Mouse (Mus musculus) layer of hippocampus, postnatal 10 days (tissue): ENCODE measurements around the gene Ece2. TPM values are rescaled to one million over a fixed set of nuclear protein-coding genes. Genes with fewer than 3 reads are reported as not detected.
"Not testable (repeated sequence)": the region's sequence is repeated elsewhere in the genome, so short reads cannot be mapped to it uniquely, and the experiment has no call there.

Source experiments
- DNase-seq, 2 experiments: peaks; one replicate each; pipeline ENCODE4 v3.0.0; 2021; ENCODE audit warnings: low spot score in 2 of 2
- total RNA-seq, 2 experiments: library from RNA; stranded (reverse); gene quantifications; 2 replicates each; pipeline ENCODE4 v1.2.3; 2021

Gene Ece2
- total RNA-seq, 2 experiments from 2014 or later: 29.5 to 33.8 TPM

DNA sequence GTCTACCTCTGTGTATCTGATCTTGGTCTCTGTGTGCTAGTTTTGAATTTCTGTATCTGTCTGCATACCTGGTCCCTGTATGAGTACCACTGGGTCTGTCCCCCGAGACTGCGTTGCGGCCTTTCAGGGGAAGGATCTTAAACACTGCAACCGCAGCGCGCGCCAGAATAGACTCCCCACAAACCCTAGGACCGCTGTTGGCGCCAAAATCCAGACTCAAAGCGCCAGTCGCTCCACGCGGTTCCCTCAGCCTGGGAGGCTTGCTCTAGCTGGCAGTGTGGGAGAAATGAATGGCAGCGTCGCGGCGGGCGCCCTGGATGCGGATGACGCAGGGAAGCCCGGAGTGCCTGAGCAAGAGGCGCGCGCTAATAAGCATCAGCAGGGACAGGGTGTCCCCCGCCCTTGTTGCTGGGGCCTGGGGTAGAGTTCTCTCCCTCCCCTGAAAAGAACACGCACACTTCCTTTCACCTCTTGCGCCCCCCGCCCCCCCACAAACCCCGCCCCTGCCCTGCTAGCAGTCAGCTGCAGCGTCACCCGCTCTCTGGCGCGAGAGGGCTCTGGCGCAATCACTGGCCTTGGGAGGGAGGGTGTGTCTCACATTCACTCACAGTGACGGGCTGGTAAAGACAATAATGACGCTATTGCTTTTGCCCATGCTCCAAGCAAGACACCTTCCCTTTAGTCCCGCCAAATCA, 7.5 kb upstream of the Ece2 start:
- DNase-seq: peak; percentile 58 to 65

DNA sequence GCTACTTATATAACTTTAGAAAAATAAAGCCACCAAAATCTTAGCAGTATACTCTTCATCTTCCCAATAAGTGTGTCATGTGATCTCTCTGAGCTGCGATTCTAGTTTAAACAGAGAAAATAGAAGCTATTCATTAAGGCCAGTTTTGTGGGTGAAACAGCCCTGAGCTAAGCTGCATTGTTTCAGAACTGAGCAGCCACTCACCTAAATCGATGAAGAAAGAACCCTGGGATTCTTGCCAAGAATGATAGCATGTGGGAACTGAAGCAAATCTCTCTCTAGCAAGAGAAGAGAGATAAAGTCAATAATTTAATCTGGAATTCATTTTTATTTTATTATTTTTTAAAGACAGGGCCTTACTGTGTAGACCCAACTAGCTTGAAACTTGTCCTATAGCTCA, 6.4 kb upstream of the Ece2 start:
- no peak for DNase-seq

DNA sequence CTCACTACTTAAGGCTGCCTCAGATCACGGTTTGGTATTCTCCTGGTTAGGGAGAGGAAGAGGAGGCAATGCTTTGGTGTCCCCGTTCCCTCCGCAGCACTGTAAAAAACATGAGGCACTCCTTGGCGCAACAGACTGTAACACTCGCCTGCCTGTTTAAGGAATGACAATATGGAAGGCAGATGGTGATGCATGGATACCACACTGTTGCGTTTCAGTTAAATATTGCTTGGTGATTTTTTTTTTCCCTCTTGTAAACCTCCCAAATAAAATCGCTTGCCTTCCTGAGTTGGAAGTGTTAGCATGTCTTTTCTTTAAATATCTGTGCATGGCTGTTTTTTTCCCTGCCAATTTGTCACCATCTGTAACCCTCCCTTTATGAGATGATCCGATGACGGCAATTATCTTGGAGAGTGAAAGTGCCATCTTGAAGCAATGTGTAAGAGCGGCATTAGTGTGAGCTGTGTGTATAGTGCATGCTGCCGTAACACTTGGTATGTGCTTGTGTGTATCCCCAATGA, 697 bp upstream of the Ece2 start:
- peak in 1 of 2 experiments; percentile 30 for DNase-seq

- no peak for DNase-seq
Observed at GRCm38 (mm10) chr16:20637410-20637809, 7.8 kb downstream of the Ece2 start.

GRCm38 (mm10) chr16:20638367-20638766, 8.7 kb downstream of the Ece2 start:
- peak; percentile 76 to 82 for DNase-seq

DNA sequence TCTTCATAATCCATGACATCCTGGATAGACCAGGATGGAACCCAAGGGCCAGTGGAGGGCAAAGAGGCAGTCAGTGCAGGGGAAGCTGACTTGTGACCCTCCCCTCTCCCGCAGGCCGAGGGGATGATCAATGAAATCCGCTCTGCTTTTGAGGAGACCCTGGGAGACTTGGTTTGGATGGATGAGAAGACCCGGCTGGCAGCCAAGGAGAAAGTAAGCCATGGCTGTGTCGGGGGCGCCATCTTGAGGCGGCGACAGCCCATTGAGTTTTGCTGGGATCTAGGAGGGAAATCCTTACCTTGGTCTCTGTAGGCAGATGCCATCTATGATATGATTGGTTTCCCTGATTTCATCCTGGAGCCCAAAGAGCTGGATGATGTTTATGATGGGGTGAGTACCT, 12.5 kb downstream of the Ece2 start:
- peak; percentile 83 to 88 for DNase-seq

- DNase-seq: no peak
Observed at GRCm38 (mm10) chr16:20643911-20644310, 14.3 kb downstream of the Ece2 start.

DNA sequence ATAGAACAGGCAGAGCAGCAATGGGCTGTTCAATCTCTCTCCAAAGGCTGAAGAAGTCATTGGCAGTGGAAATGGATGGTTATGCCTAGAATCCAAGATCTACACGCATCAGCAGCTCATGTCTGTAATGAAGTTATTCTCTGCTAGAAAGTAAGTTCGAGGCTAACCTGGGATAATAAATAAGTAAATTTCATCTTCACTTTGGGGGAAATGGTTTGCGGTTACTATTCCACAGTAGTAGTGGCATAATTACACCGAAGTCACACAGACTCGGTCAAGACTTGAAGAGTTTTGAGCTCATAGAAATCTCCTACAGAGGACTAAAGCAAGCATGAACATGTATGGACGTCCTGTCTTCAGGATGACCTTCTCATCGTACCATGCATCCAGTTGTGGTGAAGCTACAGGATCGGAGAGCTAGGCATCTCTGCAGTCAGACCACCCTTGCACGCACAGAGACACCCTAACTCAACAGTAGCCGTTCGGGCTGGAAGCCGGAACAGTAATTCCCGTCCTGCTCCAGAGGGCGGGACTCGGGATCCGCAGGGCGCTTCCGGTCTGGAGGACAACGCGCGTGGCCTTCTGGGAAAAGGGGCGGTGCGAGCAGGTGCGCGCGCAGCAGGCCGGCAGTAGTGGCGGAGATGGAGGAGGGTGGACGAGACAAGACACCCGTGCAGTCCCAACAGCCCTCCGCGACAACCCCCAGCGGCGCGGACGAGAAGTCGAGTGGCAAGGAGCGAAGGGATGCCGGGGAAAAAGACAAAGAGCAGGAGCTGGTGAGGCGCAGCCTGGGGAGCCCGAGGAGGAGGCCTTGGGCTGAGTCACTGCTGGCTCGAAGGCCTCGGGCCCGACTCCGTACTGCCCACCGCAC, 21.7 kb downstream of the Ece2 start, which contains the start of gene Psmd2:
Psmd2 (plus strand) TSS at position 577 of the 871 bp plus-strand sequence.
- DNase-seq: peak; percentile 96 to 98

- no peak for DNase-seq
Observed at GRCm38 (mm10) chr16:20651947-20652310, 22.3 kb downstream of the Ece2 start.

- no peak for DNase-seq
Observed at GRCm38 (mm10) chr16:20653315-20653714, 23.7 kb downstream of the Ece2 start.

DNA sequence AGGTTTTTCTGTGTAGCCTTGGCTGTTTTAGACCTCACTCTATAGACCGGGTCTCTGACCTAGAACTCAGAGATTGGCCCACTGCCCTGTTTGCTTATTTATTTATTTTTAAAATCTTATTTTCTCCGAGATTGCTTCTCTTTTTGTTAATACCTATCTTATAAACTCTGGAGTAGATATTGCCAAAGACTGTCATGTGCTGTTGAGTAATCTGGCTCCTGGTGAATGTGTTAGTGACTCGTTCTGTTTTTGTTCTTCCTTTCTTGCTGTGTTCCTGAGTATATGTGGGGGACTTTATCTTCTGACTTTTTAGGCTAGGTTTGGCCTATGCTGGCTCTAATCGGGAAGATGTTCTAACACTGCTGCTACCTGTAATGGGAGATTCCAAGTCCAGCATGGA, 28.0 kb downstream of the Ece2 start:
- no peak for DNase-seq

DNA sequence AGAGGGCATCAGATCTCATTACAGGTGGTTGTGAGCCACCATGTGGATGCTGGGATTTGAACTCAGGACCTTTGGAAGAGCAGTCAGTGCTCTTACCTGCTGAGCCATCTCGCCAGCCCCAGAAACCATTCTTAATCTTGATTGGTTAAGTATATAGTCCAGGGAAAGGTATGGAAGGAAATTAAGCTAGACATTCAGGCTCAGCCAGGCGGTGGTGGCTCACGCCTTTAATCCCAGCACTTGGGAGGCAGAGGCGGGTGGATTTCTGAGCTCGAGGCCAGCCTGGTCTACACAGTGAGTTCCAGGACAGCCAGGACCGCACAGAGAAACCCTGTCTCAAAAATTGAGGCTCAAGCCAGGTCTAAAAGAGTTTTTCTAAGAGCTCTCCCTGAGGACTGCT, 38.4 kb downstream of the Ece2 start, which contains the start of gene Eif4g1:
Eif4g1 (plus strand) TSS at position 301 of the 400 bp plus-strand sequence.
- not testable (repeated sequence) for DNase-seq

DNA sequence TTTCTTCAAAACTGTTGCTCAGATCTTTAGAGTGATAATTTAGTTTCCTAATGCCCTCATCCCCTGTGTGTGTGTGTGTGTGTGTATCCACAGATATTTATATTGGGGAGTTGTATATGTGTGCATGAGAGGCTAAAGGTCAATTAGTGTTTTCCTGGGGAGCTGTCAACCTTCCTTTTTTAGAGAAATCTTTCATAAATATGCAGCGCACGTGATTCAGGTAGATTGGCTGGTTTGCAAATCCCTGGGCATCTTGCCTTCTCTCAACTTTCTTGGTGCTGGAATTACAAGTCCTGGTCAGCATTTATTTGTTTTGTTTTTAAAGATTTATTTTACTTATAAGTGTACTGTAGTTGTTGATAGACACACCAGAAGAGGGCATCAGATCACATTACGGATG, 40.7 kb downstream of the Ece2 start:
- no peak for DNase-seq

DNA sequence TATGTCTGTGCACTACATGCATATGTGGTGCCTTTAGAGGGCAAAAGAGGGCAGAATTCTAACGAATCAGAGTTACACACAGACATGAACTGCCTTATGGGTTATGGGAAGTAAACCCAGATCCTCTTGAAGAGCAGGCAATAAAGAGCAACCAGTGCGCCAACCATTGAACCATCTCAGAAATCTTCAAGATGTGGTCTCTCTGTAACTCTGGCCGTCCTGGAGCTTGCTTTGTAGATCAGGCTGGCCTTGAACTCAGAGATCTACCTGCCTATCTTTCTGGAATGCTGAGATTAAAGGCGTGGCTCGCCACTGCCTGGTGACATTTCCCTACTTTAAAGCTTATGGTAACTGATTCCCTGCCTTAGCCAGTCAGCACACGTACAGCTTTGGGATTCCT, 42.3 kb downstream of the Ece2 start:
- no peak for DNase-seq

DNA sequence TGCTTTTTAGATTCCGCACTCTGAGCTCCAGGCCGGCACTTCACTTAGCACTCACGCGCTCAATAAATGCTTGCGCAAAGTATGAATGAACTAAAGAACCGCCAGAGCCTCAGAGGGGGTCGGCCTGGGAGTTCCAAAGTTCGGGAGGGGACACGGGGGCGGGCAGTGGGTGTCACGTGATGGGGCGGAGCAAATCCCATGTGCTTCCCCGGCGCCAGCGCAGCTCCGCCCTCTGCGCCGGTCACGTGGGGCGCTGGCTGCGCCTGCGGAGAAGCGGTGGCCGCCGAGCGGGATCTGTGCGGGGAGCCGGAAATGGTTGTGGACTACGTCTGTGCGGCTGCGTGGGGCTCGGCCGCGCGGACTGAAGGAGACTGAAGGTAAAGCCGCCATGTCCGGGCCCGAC, 42.9 kb downstream of the Ece2 start:
- peak; percentile 95 to 97 for DNase-seq

GRCm38 (mm10) chr16:20672965-20673705, 43.5 kb downstream of the Ece2 start:
- DNase-seq: peak; percentile 64 to 73

DNA sequence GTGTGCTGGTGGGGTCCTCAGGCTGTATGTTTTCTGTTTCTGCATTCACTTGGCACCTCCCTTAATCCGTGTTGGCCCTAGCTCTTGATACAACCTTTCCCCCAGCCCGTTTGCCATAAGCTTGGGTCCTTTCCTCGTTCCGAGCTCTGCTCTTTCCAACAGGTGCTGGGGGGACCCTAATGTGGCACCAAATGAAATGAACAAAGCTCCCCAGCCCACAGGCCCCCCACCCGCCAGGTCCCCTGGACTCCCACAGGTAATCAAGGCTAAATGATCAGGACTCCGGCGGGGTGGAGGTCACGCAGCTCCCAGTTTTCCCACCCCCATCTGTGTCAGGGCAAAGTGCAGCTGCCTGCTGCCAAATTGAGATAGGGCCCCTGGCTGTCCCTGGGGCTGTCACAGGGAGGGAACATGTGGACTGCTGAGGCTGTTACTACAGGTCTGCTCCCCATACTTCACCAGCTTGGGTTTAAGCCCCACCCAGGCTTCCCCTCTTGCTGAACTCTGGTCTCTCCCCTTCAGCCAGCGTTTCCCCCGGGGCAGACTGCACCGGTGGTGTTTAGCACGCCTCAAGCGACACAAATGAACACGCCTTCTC, 44.2 kb downstream of the Ece2 start:
- DNase-seq: no peak

DNA sequence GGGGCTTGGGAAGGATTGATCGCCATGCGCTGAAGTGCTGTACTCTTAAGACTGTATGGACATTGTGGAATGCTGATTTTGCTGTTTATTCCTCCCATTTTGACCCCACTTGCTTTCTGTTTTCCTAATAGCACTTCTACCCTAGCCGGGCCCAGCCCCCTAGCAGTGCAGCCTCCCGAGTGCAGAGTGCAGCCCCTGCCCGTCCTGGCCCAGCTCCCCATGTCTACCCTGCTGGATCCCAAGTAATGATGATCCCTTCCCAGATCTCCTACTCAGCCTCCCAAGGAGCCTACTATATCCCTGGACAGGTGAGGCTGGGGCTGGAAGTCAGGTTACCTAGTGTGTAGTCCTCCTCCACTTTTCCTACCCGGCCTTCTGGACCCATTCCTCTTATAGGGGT, 45.6 kb downstream of the Ece2 start:
- DNase-seq: no peak

DNA sequence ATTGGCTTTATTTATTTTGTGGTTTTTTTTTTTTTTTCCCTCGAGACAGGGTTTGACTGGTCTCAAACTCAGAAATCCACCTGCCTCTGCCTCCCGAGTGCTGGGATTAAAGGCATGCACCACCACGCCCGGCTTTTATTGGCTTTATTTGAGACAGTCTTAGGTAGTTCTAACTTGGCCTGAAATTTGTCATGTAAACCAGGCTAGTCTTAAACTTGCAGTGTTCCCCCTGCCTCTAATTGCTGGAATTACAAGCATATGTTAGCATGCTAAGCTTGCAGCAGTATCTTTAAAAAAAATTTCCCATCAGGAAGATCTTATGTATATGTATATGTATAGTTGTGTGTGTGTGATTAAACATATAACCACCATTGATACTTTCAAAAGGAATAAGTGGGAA, 47.1 kb downstream of the Ece2 start:
- no peak for DNase-seq

GRCm38 (mm10) chr16:20677380-20677779, 47.8 kb downstream of the Ece2 start:
- DNase-seq: no peak
